Mouse (Mus musculus): ENCODE results near the gene Krtap13.
"Not testable (repeated sequence)": the region's sequence is repeated elsewhere in the genome, so short reads cannot be mapped to it uniquely, and the experiment has no call there.

Gene Krtap13

GRCm38 (mm10) chr16:88751535-88751934, at the start of gene Krtap13:
Gene Krtap13 (minus strand): TSS chr16:88751635.
- not testable (repeated sequence) for DNase-seq (ENCODE audit: low spot score)

DNA sequence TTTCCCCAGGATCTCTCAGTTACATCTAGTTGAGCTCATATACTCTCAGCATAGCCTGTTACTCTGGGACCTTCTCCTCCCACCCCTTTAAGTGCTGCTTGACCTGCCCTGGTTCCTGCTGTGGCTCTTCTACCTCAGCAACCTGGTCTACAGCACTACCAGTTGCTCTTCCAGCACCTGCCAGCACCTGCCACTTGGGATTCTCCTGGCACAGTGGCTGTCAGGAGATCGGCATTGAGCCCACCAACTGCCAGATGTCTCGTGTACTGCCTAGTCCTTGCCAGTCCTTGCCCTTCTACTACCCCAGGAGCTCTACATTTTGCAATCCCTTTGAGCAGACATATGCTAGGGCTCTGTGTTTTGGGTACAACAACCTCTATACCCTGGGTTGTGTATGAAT, 35.4 kb upstream of the Krtap13 start:
- no peak for DNase-seq (ENCODE audit: low spot score)

- no peak for DNase-seq (ENCODE audit: low spot score)
Observed at GRCm38 (mm10) chr16:88777596-88777995, 26.2 kb upstream of the Krtap13 start, which contains the start of gene Gm5965. Gene Gm5965 (plus strand): TSS chr16:88777896.

DNA sequence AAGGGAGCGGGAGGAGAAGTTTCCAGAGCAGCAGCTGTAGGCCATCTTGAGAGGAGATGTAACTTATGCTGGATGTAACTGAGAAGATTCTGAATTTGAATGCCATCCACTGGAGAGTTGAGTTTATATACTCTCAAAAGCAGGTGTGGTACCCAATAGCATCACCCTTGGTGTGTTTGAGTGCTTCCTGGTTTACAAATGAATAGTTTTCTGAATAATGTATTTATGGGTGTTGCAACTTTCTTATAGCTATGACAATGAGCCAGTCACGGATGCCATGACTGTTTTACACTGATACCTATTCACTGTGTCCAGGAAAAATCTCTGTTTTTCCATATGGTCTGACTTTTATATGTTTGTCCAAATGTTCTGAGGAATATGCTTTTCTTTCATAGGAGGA, 22.7 kb upstream of the Krtap13 start, which contains the start of gene 2310057N15Rik:
TSS of gene 2310057N15Rik (minus strand) at position 101 of the 400 bp plus-strand sequence.
- no peak for DNase-seq (ENCODE audit: low spot score)

DNA sequence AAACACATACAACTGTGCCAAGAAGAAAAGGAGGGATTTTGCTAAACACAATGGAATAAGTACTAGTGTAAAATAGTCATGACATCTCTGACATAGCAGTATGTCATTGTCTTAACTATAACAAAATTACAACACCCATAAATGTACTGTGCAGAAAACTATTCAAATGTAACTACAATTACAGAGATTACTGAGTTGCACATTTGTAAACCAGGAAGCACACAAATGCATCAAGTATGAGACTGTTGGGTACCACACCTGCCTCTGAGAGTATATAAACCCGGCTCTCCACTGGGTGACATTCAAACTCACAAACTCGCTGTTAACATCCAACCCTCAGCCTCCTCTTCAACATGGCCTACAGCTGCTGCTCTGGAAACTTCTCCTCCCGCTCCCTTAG, 7.1 kb upstream of the Krtap13 start, which contains the start of gene 2310034C09Rik:
TSS of gene 2310034C09Rik (plus strand) at position 301 of the 400 bp plus-strand sequence.
- DNase-seq (ENCODE audit: low spot score) = not testable (repeated sequence)

- DNase-seq (ENCODE audit: low spot score) = no peak
Observed at GRCm38 (mm10) chr16:88747943-88748342, 3.5 kb downstream of the Krtap13 start.

DNA sequence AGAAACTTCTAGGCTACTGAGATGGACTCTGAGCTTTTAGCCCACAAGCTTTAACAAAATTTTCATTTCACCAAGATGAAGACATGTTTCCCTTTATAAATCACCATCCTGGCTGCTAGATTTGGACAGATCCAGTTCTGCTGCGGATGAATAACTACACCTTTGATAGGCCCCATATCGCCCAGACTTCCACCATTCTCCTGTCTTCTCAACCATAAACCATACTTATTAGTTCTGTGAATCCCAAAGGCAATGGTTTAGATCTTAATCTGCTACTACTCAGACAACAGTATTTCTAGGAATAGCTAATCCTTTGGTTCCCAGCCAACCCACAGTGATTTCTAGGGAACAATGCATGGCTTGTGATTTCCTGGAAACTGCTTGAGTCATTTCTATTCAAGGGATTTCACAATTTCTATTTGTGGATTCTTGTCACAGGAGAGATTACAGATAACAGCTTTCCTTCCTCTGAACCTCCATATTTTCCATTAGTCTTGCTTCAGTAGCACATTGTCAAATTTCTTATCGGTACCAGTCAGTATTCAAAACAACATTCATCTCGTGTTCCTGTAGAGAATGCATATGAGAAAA, 6.6 kb downstream of the Krtap13 start:
- no peak for DNase-seq (ENCODE audit: low spot score)

DNA sequence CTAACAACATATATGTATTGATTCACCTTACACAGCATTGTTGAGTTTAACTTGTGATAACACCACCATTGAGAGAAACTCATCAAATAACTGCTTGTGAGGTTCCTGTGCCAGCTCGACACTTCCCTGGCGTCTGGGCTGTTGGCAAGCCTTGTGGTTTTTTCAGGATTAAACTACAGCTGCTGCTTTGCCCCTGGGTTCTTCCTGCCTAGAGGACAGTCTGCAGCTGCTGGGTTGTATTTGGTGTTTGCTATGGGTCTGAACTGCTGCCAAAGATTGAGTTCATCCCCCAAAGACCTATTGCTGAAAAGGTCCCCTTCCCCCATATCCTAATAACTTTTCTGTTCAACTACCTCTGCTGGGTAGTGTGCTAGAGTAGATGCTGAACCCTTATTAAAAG, 16.0 kb downstream of the Krtap13 start:
- no peak for DNase-seq (ENCODE audit: low spot score)

DNA sequence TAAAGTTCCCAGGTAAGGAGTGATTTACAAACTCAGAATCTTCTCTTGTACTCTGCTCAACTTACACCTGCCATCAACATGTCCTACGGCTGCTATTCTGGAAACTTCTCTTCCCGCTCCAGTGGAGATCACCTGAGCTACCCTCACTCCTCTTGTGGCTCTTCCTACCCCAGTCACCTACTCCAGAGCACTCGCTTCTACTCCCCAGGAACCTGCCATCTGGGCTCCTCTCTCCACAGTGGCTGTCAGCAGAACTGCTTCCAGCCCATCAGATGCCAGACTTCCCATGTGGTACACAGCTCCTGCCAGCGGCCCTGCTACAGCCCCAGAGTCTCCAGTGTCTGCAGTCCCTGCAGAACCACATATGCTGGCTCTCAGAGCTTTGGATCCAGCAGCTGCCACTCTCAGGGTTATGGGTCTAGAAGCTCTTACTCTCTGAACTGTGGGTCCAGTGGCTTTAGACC, 22.6 kb downstream of the Krtap13 start, which contains the start of gene Krtap13-1:
TSS of gene Krtap13-1 (plus strand) at position 51 of the 464 bp plus-strand sequence.
- no peak for DNase-seq (ENCODE audit: low spot score)

- no peak for DNase-seq (ENCODE audit: low spot score)
Observed at GRCm38 (mm10) chr16:88720031-88720430, 31.4 kb downstream of the Krtap13 start.

GRCm38 (mm10) chr16:88716549-88716948, 34.9 kb downstream of the Krtap13 start:
- DNase-seq (ENCODE audit: low spot score) = no peak

- no peak for DNase-seq (ENCODE audit: low spot score)
Observed at GRCm38 (mm10) chr16:88711245-88711644, 40.2 kb downstream of the Krtap13 start.

GRCm38 (mm10) chr16:88710757-88711156, 40.7 kb downstream of the Krtap13 start:
- no peak for DNase-seq (ENCODE audit: low spot score)

DNA sequence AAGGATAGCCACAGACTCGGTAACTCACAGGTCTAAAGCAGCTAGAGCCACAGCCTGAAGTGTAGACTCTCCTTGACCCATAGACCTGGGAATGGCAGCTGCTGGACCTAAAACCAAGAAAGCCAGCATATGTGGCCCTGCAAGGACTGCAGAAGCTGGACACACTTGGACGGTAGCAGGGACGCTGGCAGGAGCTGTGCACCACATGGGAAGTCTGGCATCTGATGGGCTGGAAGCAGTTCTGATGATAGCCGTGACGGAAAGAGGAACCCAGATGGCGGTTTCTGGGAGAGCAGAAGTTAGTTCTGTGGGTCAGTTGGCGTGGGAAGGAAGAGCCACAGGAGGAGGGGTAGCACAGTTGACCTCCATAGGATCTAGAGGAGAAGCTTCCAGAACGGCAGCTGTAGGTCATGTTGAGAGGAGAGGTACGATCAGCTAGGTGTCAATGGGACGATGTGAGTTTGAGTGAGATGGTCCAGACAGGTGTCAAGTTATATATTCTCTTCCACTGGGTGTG, 43.9 kb downstream of the Krtap13 start, which contains the start of gene 2310061N02Rik:
TSS of gene 2310061N02Rik (minus strand) at position 467 of the 517 bp plus-strand sequence.
- no peak for DNase-seq (ENCODE audit: low spot score)

GRCm38 (mm10) chr16:88701072-88701864, 50.2 kb downstream of the Krtap13 start:
- DNase-seq (ENCODE audit: low spot score) = no peak

All from urinary bladder, postnatal 10 days (tissue).